Mouse (Mus musculus) adrenal gland, postnatal 0 days (tissue): ENCODE data around the gene Taf4. TPM values are rescaled to one million over a fixed set of nuclear protein-coding genes. Genes with fewer than 3 reads are reported as not detected.

Experiments used
- polyA plus RNA-seq: library from polyadenylated mRNA; unstranded; fragments of >200 nt; fragmentation: Nextera tagmentation; extraction: Ambion mirVana; gene quantifications from 2 replicates; pipeline ENCODE4 v1.2.1, GENCODE M21; 2015

Taf4 gene
- 1.6 and 2.3 TPM in 2 replicates for polyA plus RNA-seq

GRCm38 (mm10) chr2:179976628-179977343 lies at the start of gene Taf4:
Taf4 (minus strand) TSS chr2:179976646.

GRCm38 (mm10) chr2:180024401-180025098 lies 48.1 kb upstream of the Taf4 start, which contains the start of gene Lsm14b:
Lsm14b (plus strand) TSS chr2:180024987.

Other genes with a start within 250 kb of the Taf4 start
- 5.5 and 6.0 TPM in 2 replicates for gene Lsm14b, start 48.3 kb upstream of the Taf4 start, polyA plus RNA-seq
- 593 and 832 TPM in 2 replicates for gene Psma7, start 65.8 kb upstream of the Taf4 start, polyA plus RNA-seq
- 3.5 and 3.9 TPM in 2 replicates for gene Ss18l1, start 65.9 kb upstream of the Taf4 start, polyA plus RNA-seq
- 18.5 and 24.4 TPM in 2 replicates for gene Mtg2, start 93.9 kb upstream of the Taf4 start, polyA plus RNA-seq
- gene Hrh3, start 127.8 kb upstream of the Taf4 start, polyA plus RNA-seq, result 0.10 and 0.30 TPM in 2 replicates
- gene Osbpl2, start 142.7 kb upstream of the Taf4 start, polyA plus RNA-seq, result 31.1 and 33.4 TPM in 2 replicates
- 118 and 155 TPM in 2 replicates for gene Adrm1, start 194.8 kb upstream of the Taf4 start, polyA plus RNA-seq
- gene Lama5, start 249.2 kb upstream of the Taf4 start, polyA plus RNA-seq, result 12.7 and 22.0 TPM in 2 replicates